Mouse (Mus musculus): ENCODE measurements around the gene Gtse1.

- TF ChIP-seq POLR2A (IDR thresholded peaks at IDR 0.05; ENCODE audit: extremely low read depth, insufficient read depth, low read length) (no peak), CTCF (IDR thresholded peaks at IDR 0.05; ENCODE audit: extremely low read depth, insufficient read depth, low read length) (no peak)
Measured at GRCm38 (mm10) chr15:85919892-85920248, 60.3 kb downstream of the Gtse1 start.
